Mouse (Mus musculus): ENCODE data around the gene Ssu2. TPM values are rescaled to one million over a fixed set of nuclear protein-coding genes. Genes with fewer than 3 reads are reported as not detected.

The Ssu2 gene
- total and polyA plus RNA-seq, 3 experiments = not detected

GRCm38 (mm10) chr6:112423746-112424501 is 36.1 kb upstream of the Ssu2 start (continued):
- TF ChIP-seq CHD2 (IDR thresholded peaks at IDR 0.05; ENCODE audit: low read length) (no peak), HCFC1 (IDR thresholded peaks at IDR 0.05; ENCODE audit: low read depth, low read length) (no peak), USF2 (conservative IDR thresholded peaks at IDR 0.05; ENCODE audit: low read depth, low read length) (no peak)

- Histone ChIP-seq H3K27me3 (replicated peaks) (peaks cover 27% of the 10 kb centered on the region), H3K4me1 (ENCODE audit: control insufficient read depth in 1 of 2, insufficient read depth in 2 of 2) (no peaks in the 10 kb centered on the region), H3K9ac (ENCODE audit: insufficient read depth, low read depth) (no peak overlapping the region), H3K27ac (ENCODE audit: insufficient read depth, low read depth) (no peak overlapping the region), H3K4me2 (ENCODE audit: insufficient read depth, low read depth, poor library complexity, severe bottlenecking) (no peak overlapping the region), H3K9me3 (replicated peaks; ENCODE audit: low read length) (peaks cover 8% of the 10 kb centered on the region), H3K4me3 (replicated peaks in 1 of 3; ENCODE audit: low read depth in 2 of 3, low read length in 2 of 3, poor library complexity in 1 of 3) (no peak overlapping the region), H3K36me3 (replicated peaks in 1 of 2; ENCODE audit: control insufficient read depth in 1 of 2, insufficient read depth in 1 of 2, low read length in 1 of 2) (no peaks in the 10 kb centered on the region), H3K79me2 (replicated peaks; ENCODE audit: control insufficient read depth, extremely low read depth, insufficient read depth, poor library complexity, severe bottlenecking) (no peaks in the 10 kb centered on the region)
- DNase-seq (ENCODE audit: extremely low read depth) = no peak
- in situ Hi-C loops (cut with MboI; ENCODE audit: low pct_ligation_motif_present, low pct_unique_long_range_greater_than_20kb, low sequenced_read_pairs) (no loop called here), dilution Hi-C loops (cut with MboI; ENCODE audit: extremely low pct_ligation_motif_present, extremely low pct_unique_long_range_greater_than_20kb, low sequenced_read_pairs) (no loop called here)
- no peak for TF ChIP-seq MAX (IDR thresholded peaks at IDR 0.05; ENCODE audit: low read length)
- no peak for TF ChIP-seq ELF1 (IDR thresholded peaks at IDR 0.05; ENCODE audit: low read depth, low read length)
- no peak for TF ChIP-seq ZNF384 (IDR thresholded peaks at IDR 0.05; ENCODE audit: low read depth, low read length)
- TF ChIP-seq RCOR1 (conservative IDR thresholded peaks at IDR 0.05; ENCODE audit: low read depth, low read length) = no peak
- TF ChIP-seq MAZ (IDR thresholded peaks at IDR 0.05; ENCODE audit: low read depth, low read length) = no peak
- no peak for TF ChIP-seq RAD21 (IDR thresholded peaks at IDR 0.05; ENCODE audit: low read depth, low read length)
- TF ChIP-seq MEF2A (IDR thresholded peaks at IDR 0.05; ENCODE audit: borderline replicate concordance, low read depth, low read length) = no peak
- no peak for TF ChIP-seq KAT2A (IDR thresholded peaks at IDR 0.05; ENCODE audit: insufficient replicate concordance, low read length)
- no peak for TF ChIP-seq SIN3A (IDR thresholded peaks at IDR 0.05; ENCODE audit: low read length)
- TF ChIP-seq JUND (conservative IDR thresholded peaks at IDR 0.05; ENCODE audit: low read depth, low read length) = no peak
- TF ChIP-seq JUN (IDR thresholded peaks at IDR 0.05; ENCODE audit: insufficient read depth, low read depth, low read length) = no peak
- TF ChIP-seq ZC3H11A (IDR thresholded peaks at IDR 0.05; ENCODE audit: low read depth, low read length) = no peak
- TF ChIP-seq HCFC1 (IDR thresholded peaks at IDR 0.05; ENCODE audit: low read depth, low read length) = no peak
- no peak for TF ChIP-seq EP300 (IDR thresholded peaks at IDR 0.05; ENCODE audit: low read length)
- TF ChIP-seq USF1 (IDR thresholded peaks at IDR 0.05; ENCODE audit: low read depth, low read length) = no peak
- no peak for TF ChIP-seq USF2 (conservative IDR thresholded peaks at IDR 0.05; ENCODE audit: low read depth, low read length)
Observed at GRCm38 (mm10) chr6:112420883-112421282, 33.1 kb upstream of the Ssu2 start.

GRCm38 (mm10) chr6:112419333-112419732 is 31.5 kb upstream of the Ssu2 start:
- no peak overlapping the region for H3K4me2 ChIP-seq (ENCODE audit: insufficient read depth, low read depth, poor library complexity, severe bottlenecking)
- in situ Hi-C loops (cut with MboI; ENCODE audit: low pct_ligation_motif_present, low pct_unique_long_range_greater_than_20kb, low sequenced_read_pairs) (no loop called here), dilution Hi-C loops (cut with MboI; ENCODE audit: extremely low pct_ligation_motif_present, extremely low pct_unique_long_range_greater_than_20kb, low sequenced_read_pairs) (no loop called here)
- H3K4me1 ChIP-seq (ENCODE audit: control insufficient read depth in 1 of 2, insufficient read depth in 2 of 2) = no peaks in the 10 kb centered on the region
- no peak overlapping the region for H3K27ac ChIP-seq (ENCODE audit: insufficient read depth, low read depth)
- no peak for TF ChIP-seq RCOR1 (conservative IDR thresholded peaks at IDR 0.05; ENCODE audit: low read depth, low read length)
- no peak for TF ChIP-seq MYC (IDR thresholded peaks at IDR 0.05; ENCODE audit: low read depth, low read length)
- no peak for TF ChIP-seq SIN3A (IDR thresholded peaks at IDR 0.05; ENCODE audit: low read length)
- no peak for TF ChIP-seq KAT2A (IDR thresholded peaks at IDR 0.05; ENCODE audit: insufficient replicate concordance, low read length)
- TF ChIP-seq USF2 (conservative IDR thresholded peaks at IDR 0.05; ENCODE audit: low read depth, low read length) = no peak
- no peak for TF ChIP-seq POLR2A (IDR thresholded peaks at IDR 0.05; ENCODE audit: low read depth, low read length)
- TF ChIP-seq ELF1 (IDR thresholded peaks at IDR 0.05; ENCODE audit: low read depth, low read length) = no peak
- TF ChIP-seq RAD21 (IDR thresholded peaks at IDR 0.05; ENCODE audit: low read depth, low read length) = no peak
- no peak for TF ChIP-seq ZMIZ1 (IDR thresholded peaks at IDR 0.05; ENCODE audit: low read depth, low read length)
- TF ChIP-seq JUN (IDR thresholded peaks at IDR 0.05; ENCODE audit: insufficient read depth, low read depth, low read length) = no peak
- no peak for TF ChIP-seq TCF12 (IDR thresholded peaks at IDR 0.05; ENCODE audit: low read depth, low read length)
- TF ChIP-seq MAZ (IDR thresholded peaks at IDR 0.05; ENCODE audit: low read depth, low read length) = no peak
- no peak for TF ChIP-seq NRF1 (IDR thresholded peaks at IDR 0.05; ENCODE audit: low read depth, low read length)
- no peak for TF ChIP-seq ZNF384 (IDR thresholded peaks at IDR 0.05; ENCODE audit: low read depth, low read length)
- peaks cover 8% of the 10 kb centered on the region for H3K9me3 ChIP-seq (replicated peaks; ENCODE audit: low read length)
- no peak overlapping the region for H3K9ac ChIP-seq (ENCODE audit: insufficient read depth, low read depth)
- no peaks in the 10 kb centered on the region for H3K79me2 ChIP-seq (replicated peaks; ENCODE audit: control insufficient read depth, extremely low read depth, insufficient read depth, poor library complexity, severe bottlenecking)
- H3K27me3 ChIP-seq (replicated peaks) = peaks cover 25% of the 10 kb centered on the region
- H3K36me3 ChIP-seq (replicated peaks in 1 of 2; ENCODE audit: control insufficient read depth in 1 of 2, insufficient read depth in 1 of 2, low read length in 1 of 2) = no peaks in the 10 kb centered on the region
- DNase-seq (ENCODE audit: extremely low read depth) = no peak
- H3K4me3 ChIP-seq (replicated peaks in 1 of 3; ENCODE audit: low read depth in 2 of 3, low read length in 2 of 3, poor library complexity in 1 of 3) = no peak overlapping the region
